Mouse (Mus musculus) liver, adult 10 weeks (tissue): ENCODE results near the gene Fbxo42. TPM values are rescaled to one million over a fixed set of nuclear protein-coding genes. Genes with fewer than 3 reads are reported as not detected.

Experiments
- polyA plus RNA-seq: library from polyadenylated mRNA; stranded (reverse); fragments of 350-450 nt; fragmentation: Illumina TruSeq; extraction: RNeasy Lipid Tissue Mini Kit (QIAGEN cat#74804); gene quantifications from one replicate; pipeline ENCODE4 v1.2.3, GENCODE M21; 2014; ENCODE audit warnings: low read depth, low replicate concordance

Gene Fbxo42
- 2.1 TPM for polyA plus RNA-seq

DNA sequence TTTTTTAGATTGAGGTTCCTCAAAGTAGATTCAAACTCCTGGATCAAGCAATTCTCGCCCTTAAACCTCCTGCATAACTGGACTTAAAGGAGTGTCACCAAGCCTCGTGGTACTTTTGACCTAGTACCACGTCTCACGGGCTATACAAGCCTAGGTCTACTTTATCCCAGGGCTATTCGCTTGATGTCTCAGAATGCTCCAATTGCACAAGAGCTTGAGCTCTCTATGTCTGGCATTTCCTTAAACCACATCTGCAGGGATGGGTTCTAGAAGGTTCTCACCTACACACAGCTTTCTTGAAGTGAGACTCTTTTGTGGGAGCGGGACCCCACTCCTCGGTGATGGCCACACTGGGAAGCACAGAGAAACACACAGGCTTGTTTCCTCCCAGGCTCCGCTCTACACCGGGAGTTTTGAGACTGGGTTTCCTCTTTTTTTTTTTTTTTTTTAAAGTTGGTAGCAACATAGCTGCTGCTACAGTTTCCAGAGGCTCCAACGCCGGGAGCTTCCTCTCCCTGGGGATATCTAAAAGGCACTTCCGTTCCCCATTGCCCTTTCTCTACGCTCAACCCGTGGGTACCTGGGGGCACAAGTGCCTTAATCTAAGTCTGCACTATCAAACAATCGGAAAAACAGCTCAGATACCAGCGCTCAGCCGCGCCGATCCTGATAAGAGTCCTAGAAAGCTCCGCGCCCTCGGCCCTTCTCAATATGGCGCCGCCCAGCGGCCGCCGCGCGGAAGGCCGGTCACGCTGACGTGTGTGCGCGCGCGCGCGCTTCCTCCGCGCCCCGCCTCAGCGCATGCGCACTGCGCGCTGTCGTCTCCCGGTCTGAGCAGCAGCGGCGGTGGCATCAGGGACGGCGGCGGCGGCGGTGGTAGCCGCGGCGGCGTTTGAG is at the start of gene Fbxo42:
Fbxo42 (plus strand) TSS at position 802 of the 897 bp plus-strand sequence.

GRCm38 (mm10) chr4:141139116-141139970 is 8.4 kb upstream of the Fbxo42 start, which contains the start of gene Szrd1:
Gene Szrd1 (minus strand): TSS chr4:141139775.

GRCm38 (mm10) chr4:141213770-141214336 is 66.1 kb downstream of the Fbxo42 start, which contains the start of gene Rsg1:
Gene Rsg1 (plus strand): TSS chr4:141213956.

GRCm38 (mm10) chr4:141239388-141240125 is 91.8 kb downstream of the Fbxo42 start, which contains the start of gene Arhgef19:
Gene Arhgef19 (plus strand): TSS chr4:141239499.

Other genes starting within 250 kb of the Fbxo42 start
- gene Padi2, start 241.6 kb upstream of the Fbxo42 start, polyA plus RNA-seq = 0.13 TPM
- gene Sdhb, start 186.7 kb upstream of the Fbxo42 start, polyA plus RNA-seq = 107 TPM
- gene Atp13a2, start 161.0 kb upstream of the Fbxo42 start, polyA plus RNA-seq = 0.82 TPM
- gene Mfap2, start 137.5 kb upstream of the Fbxo42 start, polyA plus RNA-seq = not detected
- gene Crocc, start 87.4 kb upstream of the Fbxo42 start, polyA plus RNA-seq = not detected
- gene Necap2, start 69.6 kb upstream of the Fbxo42 start, polyA plus RNA-seq = 2.8 TPM
- not detected for gene Spata21, start 59.6 kb upstream of the Fbxo42 start, polyA plus RNA-seq
- gene Szrd1, start 8.1 kb upstream of the Fbxo42 start, polyA plus RNA-seq = 14.6 TPM
- gene Rsg1, start 66.0 kb downstream of the Fbxo42 start, polyA plus RNA-seq = not detected
- 4.2 TPM for gene Arhgef19, start 91.6 kb downstream of the Fbxo42 start, polyA plus RNA-seq
- 0.74 TPM for gene Epha2, start 153.3 kb downstream of the Fbxo42 start, polyA plus RNA-seq
- not detected for gene Fam131c, start 220.3 kb downstream of the Fbxo42 start, polyA plus RNA-seq